Mouse (Mus musculus) spleen, adult 2 months (tissue): ENCODE data around the gene Gm42715.

ENCODE experiments used
- CTCF ChIP-seq: fragments of 200-500 bp; IDR thresholded peaks from 2 replicates; pipeline ENCODE4 v1.5.1; 2011; ENCODE audit warnings: mild to moderate bottlenecking, inconsistent platforms; ENCODE audit not compliant: insufficient read depth, insufficient read length, insufficient replicate concordance; ENCODE audit errors: extremely low read depth
- POLR2A ChIP-seq: fragments of 200-500 bp; IDR thresholded peaks from 2 replicates; pipeline ENCODE4 v1.6.1; 2011; ENCODE audit warnings: low read depth, low read length, inconsistent platforms

GRCm38 (mm10) chr7:127614091-127614490 lies 94.7 kb downstream of the Gm42715 start:
- TF ChIP-seq CTCF (no peak), POLR2A (no peak)
